Mouse (Mus musculus): Measurements from ENCODE around the gene Fbxo21.

DNA sequence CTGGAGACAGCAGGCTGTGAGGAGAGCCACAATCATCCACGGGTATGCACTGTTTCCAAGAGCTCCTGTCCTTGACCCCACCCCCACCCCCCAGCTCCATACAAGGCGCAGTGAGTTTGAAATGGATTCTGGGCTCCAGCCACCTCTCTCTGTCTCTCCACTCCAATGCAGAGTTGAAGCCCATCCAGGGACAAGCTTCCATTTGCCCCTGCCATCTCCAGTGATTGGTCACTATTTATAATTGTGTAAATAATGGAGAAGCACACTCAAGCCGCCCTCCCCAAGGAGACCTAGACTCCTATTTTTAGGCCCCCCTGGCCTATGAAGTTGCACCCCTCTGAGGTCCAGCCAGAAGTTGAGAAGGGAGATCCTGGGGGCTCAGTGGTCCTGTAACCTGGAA is 46.5 kb downstream of the Fbxo21 start:
- TF ChIP-seq POLR2A (IDR thresholded peaks at IDR 0.05; ENCODE audit: low read depth, low read length) = no peak
- no peak for TF ChIP-seq CTCF (conservative IDR thresholded peaks at IDR 0.05; ENCODE audit: insufficient read depth, insufficient read length, low read depth, low read length)

Measured in kidney, adult 2 months (tissue).